Mouse (Mus musculus) lung, adult 2 months (tissue): Measurements from ENCODE around the gene Ghrhr. TPM values are rescaled to one million over a fixed set of nuclear protein-coding genes. Genes with fewer than 3 reads are reported as not detected.

Source experiments
- DNase-seq: peaks from one replicate; pipeline ENCODE4 v3.0.0; 2022
- H3K4me1 ChIP-seq: fragments of 200-500 bp; 2 replicates; pipeline ENCODE4 v1.6.1; 2011; ENCODE audit warnings: low read length; ENCODE audit not compliant: control insufficient read depth, insufficient read depth
- H3K4me3 ChIP-seq: fragments of 200-500 bp; replicated peaks from 2 replicates; pipeline ENCODE3; 2011; ENCODE audit warnings: low read depth, mild to moderate bottlenecking, control low read depth, low read length; ENCODE audit errors: extremely low read depth
- CTCF ChIP-seq: fragments of 200-500 bp; IDR thresholded peaks from 2 replicates; pipeline ENCODE4 v1.5.1; 2011; ENCODE audit warnings: mild to moderate bottlenecking, low read length, control low read depth; ENCODE audit not compliant: insufficient read depth
- POLR2A ChIP-seq: fragments of 200-500 bp; IDR thresholded peaks from 2 replicates; pipeline ENCODE4 v1.6.1; 2011; ENCODE audit warnings: low read depth, mild to moderate bottlenecking, control low read depth, low read length, borderline replicate concordance; ENCODE audit errors: extremely low read depth
- WGBS: fragments of 180-500 bp; shearing (Covaris S2); methylation state at CpG from one replicate; pipeline ENCODE4 v1.1.7; 2018; 5-methylcytosine and 5-hydroxymethylcytosine counted together
- polyA plus RNA-seq: library from polyadenylated mRNA; depleted of rRNA; stranded (reverse); fragments of >200 nt; gene quantifications from 2 replicates; pipeline ENCODE4 v1.2.3, GENCODE M21; 2012

Ghrhr gene
- polyA plus RNA-seq, 1 experiment = not detected

GRCm38 (mm10) chr6:55402041-55402776 is 26.1 kb downstream of the Ghrhr start:
- 61% methylated on average over 9 of the region's 9 CpGs for WGBS
- no peak overlapping the region for H3K4me3 ChIP-seq
- TF ChIP-seq POLR2A = no peak
- no peak for TF ChIP-seq CTCF
- no peaks in the 10 kb centered on the region for H3K4me1 ChIP-seq
- no peak for DNase-seq

DNA sequence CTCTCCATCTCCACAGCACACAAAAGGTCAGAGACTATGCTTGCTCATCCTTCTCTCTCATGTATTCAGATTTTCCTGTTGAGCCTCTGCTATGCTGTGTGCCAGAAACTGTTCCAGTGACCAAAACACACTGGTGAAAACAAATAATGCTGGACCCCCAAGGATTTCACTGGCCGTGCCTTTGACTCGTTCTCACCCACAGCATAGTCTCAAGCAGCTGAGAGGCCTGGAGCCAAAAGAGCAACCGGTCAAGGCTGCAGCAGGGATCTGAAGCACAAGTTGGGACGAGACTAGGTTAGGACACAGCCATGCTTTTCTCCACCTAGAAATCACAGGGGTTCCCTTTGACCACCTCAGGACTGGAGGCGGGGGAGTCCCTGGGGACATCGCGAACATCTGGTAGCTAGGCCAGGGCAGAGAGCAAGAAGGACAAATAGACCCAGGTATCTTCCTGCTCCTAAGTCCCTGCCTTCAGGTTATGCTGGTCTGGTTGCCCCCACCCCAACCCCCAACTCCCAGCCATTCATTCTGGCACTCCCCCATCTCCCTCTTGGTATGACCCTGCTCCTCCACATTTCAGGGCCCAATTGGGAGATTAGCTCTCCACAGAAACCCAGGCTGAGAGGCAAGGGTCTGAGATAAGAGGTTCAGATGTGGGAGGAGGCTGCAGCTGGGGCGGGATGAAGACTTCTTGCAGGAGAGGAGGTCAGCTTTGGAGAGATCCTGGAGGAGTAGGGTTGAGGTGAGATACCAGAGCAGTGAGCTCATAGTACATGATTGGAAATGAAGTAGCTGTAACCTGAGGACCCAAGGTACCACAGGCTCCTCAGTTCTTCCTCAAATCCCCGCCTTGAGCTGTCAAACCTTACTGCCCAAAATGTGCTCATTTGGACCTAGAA is 27.6 kb downstream of the Ghrhr start:
- 63% methylated on average over 9 of the region's 9 CpGs for WGBS
- no peak for DNase-seq
- H3K4me3 ChIP-seq = no peak overlapping the region
- TF ChIP-seq POLR2A (no peak), CTCF (no peak)
- H3K4me1 ChIP-seq = no peaks in the 10 kb centered on the region

DNA sequence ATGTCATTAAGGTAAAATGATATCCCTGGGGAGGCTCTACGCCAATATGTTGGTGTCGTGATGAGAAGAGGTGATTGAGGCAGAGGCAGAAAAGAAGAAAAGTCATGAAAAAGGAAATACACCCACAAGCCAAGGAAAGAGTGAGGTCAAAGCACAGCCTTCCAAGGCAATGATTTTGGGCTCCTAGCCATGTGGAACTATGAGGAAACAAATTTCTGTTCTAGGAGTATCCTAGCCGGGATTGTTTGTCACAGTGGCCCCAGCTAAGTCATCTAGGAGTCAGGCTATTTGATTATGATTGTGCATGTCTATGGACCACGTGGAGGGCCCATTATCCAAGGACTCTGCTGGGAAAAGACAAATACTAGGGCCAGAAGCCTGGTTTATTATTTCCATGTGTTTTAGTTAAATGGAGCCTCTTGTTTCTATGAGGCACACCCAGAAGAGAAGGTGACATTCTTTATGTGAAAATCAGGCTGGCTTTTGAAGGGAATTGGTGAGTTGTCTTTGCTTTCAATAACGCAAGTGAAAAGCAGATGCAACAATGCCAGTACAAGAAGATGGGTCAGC is 28.4 kb downstream of the Ghrhr start:
- no peak overlapping the region for H3K4me3 ChIP-seq
- WGBS = 69% methylated on average over 5 of the region's 5 CpGs
- TF ChIP-seq CTCF (no peak), POLR2A (no peak)
- H3K4me1 ChIP-seq = no peaks in the 10 kb centered on the region
- DNase-seq = no peak

DNA sequence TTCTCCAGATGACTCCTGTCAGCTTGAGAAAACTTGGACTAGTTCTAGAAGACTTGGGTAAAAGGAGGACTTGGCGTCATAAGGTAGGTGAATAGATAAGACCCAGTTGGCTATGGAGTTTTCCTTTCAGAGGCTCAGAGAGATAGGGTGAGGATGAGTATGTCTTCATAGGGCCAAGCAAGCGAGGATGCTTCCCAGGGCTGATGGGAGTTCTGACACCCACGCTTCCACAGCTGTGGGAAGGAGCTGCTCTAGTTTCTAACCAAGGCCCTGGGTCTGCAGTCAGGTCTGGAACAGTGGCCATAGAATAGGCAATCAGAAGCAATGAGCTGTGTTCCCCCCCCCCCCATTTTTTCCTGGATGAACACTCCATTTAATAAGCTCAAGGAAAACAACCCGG is 31.2 kb downstream of the Ghrhr start:
- no peak for DNase-seq
- H3K4me1 ChIP-seq = no peaks in the 10 kb centered on the region
- 61% methylated on average over 4 of the region's 4 CpGs for WGBS
- TF ChIP-seq POLR2A = no peak
- no peak for TF ChIP-seq CTCF
- no peak overlapping the region for H3K4me3 ChIP-seq

- no peak overlapping the region for H3K4me3 ChIP-seq
- H3K4me1 ChIP-seq = no peaks in the 10 kb centered on the region
- no peak for DNase-seq
- TF ChIP-seq POLR2A (no peak), CTCF (no peak)
- 31% methylated on average over 7 of the region's 7 CpGs for WGBS
Measured at GRCm38 (mm10) chr6:55410119-55410775, 34.2 kb downstream of the Ghrhr start.

DNA sequence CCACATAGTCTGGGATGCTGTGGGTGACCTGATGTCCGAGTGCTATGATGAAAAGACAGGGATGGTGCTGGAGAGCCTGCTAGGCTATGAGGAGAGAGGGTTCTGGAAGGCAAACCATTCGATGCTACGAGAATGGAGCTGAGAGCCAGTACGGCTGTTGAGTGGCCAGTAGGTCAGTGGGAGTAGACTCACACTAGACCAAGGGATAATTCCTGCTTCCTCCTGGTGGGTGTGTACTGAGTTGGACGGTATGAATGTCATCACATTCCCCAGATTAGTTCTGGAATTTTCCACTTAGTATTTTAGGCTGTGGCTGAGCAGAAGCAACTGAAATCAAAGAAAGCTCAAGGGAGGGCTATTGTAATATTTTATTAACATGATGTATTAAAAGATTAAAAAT is 34.9 kb downstream of the Ghrhr start:
- TF ChIP-seq POLR2A (no peak), CTCF (no peak)
- DNase-seq = no peak
- Histone ChIP-seq H3K4me3 (no peak overlapping the region), H3K4me1 (no peaks in the 10 kb centered on the region)
- 56% methylated on average over 5 of the region's 5 CpGs for WGBS

DNA sequence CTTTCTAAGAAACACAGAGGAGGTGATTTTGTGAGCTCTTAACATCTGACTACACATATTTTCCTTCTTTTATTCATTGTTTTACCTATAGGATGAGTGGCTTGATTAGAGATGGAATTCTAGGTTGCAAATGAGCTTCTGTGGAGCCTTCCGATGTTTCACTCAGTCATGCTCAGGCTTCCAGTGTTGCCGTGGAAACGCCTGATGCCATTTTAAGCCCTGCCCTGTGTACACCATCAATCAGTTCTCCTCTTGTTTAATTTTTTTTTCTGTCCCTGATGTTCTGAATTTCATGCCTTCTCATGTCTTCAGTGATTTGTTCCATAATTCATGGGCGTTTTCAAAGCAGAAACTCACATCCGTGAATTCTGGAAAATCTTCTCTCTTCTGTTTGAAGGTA is 40.1 kb downstream of the Ghrhr start:
- DNase-seq = no peak
- TF ChIP-seq CTCF (no peak), POLR2A (no peak)
- H3K4me3 ChIP-seq = no peak overlapping the region
- WGBS = 75% methylated on average over 5 of the region's 5 CpGs
- H3K4me1 ChIP-seq = no peaks in the 10 kb centered on the region

GRCm38 (mm10) chr6:55418746-55419410 is 42.8 kb downstream of the Ghrhr start:
- no peak for TF ChIP-seq POLR2A
- H3K4me3 ChIP-seq = no peak overlapping the region
- H3K4me1 ChIP-seq = no peaks in the 10 kb centered on the region
- no peak for DNase-seq
- WGBS = 41% methylated on average over 2 of the region's 2 CpGs

DNA sequence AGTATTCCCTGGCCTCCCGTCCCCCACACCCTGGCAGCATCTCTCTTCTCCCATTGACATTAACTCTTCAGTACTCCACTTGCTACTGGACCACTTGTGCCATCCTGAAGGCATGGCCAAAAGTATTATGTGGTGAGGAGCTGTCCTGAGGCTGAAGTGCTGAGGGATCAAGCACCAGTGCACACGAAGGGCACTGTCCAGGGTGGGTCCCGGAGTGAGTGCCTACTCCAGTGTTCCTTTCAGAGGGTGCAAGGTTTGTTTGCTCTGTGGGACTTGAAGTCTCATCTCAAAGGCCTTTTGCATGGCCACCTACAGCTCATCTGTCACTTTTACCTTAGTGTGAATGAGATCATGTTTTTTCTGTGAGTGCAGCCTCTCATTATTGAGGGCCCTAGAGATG is 44.3 kb downstream of the Ghrhr start:
- no peaks in the 10 kb centered on the region for H3K4me1 ChIP-seq
- no peak for TF ChIP-seq POLR2A
- TF ChIP-seq CTCF = no peak
- DNase-seq = no peak
- 60% methylated on average over 3 of the region's 3 CpGs for WGBS
- no peak overlapping the region for H3K4me3 ChIP-seq
